Mouse (Mus musculus) testis, adult 2 months (tissue): ENCODE data around the gene Efcab7. TPM values are rescaled to one million over a fixed set of nuclear protein-coding genes. Genes with fewer than 3 reads are reported as not detected.

Experiments used
- H3K27ac ChIP-seq: fragments of 200-500 bp; 2 replicates; pipeline ENCODE4 v1.5.1; 2012; ENCODE audit warnings: low read depth, low read length; ENCODE audit not compliant: control insufficient read depth, insufficient read depth
- H3K27me3 ChIP-seq: fragments of 200-500 bp; 2 replicates; pipeline ENCODE4 v1.6.1; 2012; ENCODE audit warnings: mild to moderate bottlenecking, low read length, moderate library complexity; ENCODE audit not compliant: control insufficient read depth, insufficient read depth
- H3K36me3 ChIP-seq: fragments of 200-500 bp; 2 replicates; pipeline ENCODE4 v1.6.1; 2012; ENCODE audit warnings: mild to moderate bottlenecking, low read length; ENCODE audit not compliant: control insufficient read depth, insufficient read depth
- H3K4me1 ChIP-seq: fragments of 200-500 bp; 2 replicates; pipeline ENCODE4 v1.6.1; 2012; ENCODE audit warnings: low read length; ENCODE audit not compliant: control insufficient read depth, insufficient read depth
- H3K4me3 ChIP-seq: fragments of 200-500 bp; 2 replicates; pipeline ENCODE4 v1.5.1; 2012; ENCODE audit warnings: low read depth, mild to moderate bottlenecking, low read length, moderate library complexity, mixed read lengths; ENCODE audit not compliant: control insufficient read depth
- CTCF ChIP-seq: fragments of 200-500 bp; IDR thresholded peaks from 2 replicates; pipeline ENCODE4 v1.5.1; 2012; ENCODE audit warnings: low read depth, mild to moderate bottlenecking, inconsistent platforms, low read length, moderate library complexity; ENCODE audit not compliant: control insufficient read depth, insufficient read depth, insufficient replicate concordance
- POLR2A ChIP-seq: fragments of 200-500 bp; IDR thresholded peaks from 2 replicates; pipeline ENCODE4 v1.6.1; 2012; ENCODE audit warnings: low read depth, mild to moderate bottlenecking, inconsistent platforms, low read length, moderate library complexity; ENCODE audit not compliant: control insufficient read depth
- polyA plus RNA-seq: library from polyadenylated mRNA; depleted of rRNA; stranded (reverse); fragments of >200 nt; gene quantifications from 2 replicates; pipeline ENCODE4 v1.2.3, GENCODE M21; 2012

Gene Efcab7
- polyA plus RNA-seq, 1 experiment = 20.1 TPM

GRCm38 (mm10) chr4:99931240-99931580, 102.2 kb downstream of the Efcab7 start:
- Histone ChIP-seq H3K27me3 (no peaks in the 10 kb centered on the region), H3K27ac (no peak overlapping the region), H3K4me1 (peaks cover 4% of the 10 kb centered on the region), H3K4me3 (no peak overlapping the region), H3K36me3 (no peaks in the 10 kb centered on the region)
- TF ChIP-seq CTCF (no peak), POLR2A (no peak)

- TF ChIP-seq POLR2A = no peak
- no peak for TF ChIP-seq CTCF
These were observed 102.8 kb downstream of the Efcab7 start for GRCm38 (mm10) chr4:99931807-99932206.

GRCm38 (mm10) chr4:99934859-99935258, 105.9 kb downstream of the Efcab7 start:
- no peak for TF ChIP-seq POLR2A

More at GRCm38 (mm10) chr4:99931807-99932206, 102.8 kb downstream of the Efcab7 start:
- Histone ChIP-seq H3K4me3 (no peak overlapping the region), H3K27me3 (no peaks in the 10 kb centered on the region), H3K27ac (no peak overlapping the region), H3K4me1 (peaks cover 4% of the 10 kb centered on the region), H3K36me3 (no peaks in the 10 kb centered on the region)

GRCm38 (mm10) chr4:99936278-99936677, 107.3 kb downstream of the Efcab7 start:
- H3K4me1 ChIP-seq = no peaks in the 10 kb centered on the region
- no peak overlapping the region for H3K4me3 ChIP-seq
- no peaks in the 10 kb centered on the region for H3K27me3 ChIP-seq
- TF ChIP-seq CTCF (no peak), POLR2A (no peak)
- H3K36me3 ChIP-seq = no peaks in the 10 kb centered on the region
- no peak overlapping the region for H3K27ac ChIP-seq

More at GRCm38 (mm10) chr4:99934859-99935258, 105.9 kb downstream of the Efcab7 start:
- Histone ChIP-seq H3K27me3 (no peaks in the 10 kb centered on the region), H3K27ac (no peak overlapping the region), H3K36me3 (no peaks in the 10 kb centered on the region), H3K4me3 (no peak overlapping the region), H3K4me1 (peaks cover 2% of the 10 kb centered on the region; the same call in 1 of the 2 replicates)

- no peak for TF ChIP-seq POLR2A
- TF ChIP-seq CTCF = no peak
- Histone ChIP-seq H3K4me1 (no peaks in the 10 kb centered on the region), H3K36me3 (no peaks in the 10 kb centered on the region), H3K4me3 (no peak overlapping the region), H3K27me3 (no peaks in the 10 kb centered on the region), H3K27ac (no peak overlapping the region)
These were observed 110.9 kb downstream of the Efcab7 start for GRCm38 (mm10) chr4:99939711-99940505.

GRCm38 (mm10) chr4:99941655-99942414, 112.8 kb downstream of the Efcab7 start:
- H3K27ac ChIP-seq = no peak overlapping the region

GRCm38 (mm10) chr4:99944606-99945005, 115.6 kb downstream of the Efcab7 start:
- H3K4me1 ChIP-seq = no peaks in the 10 kb centered on the region
- TF ChIP-seq POLR2A (no peak), CTCF (no peak)
- H3K27ac ChIP-seq = no peak overlapping the region
- H3K36me3 ChIP-seq = no peaks in the 10 kb centered on the region
- H3K27me3 ChIP-seq = no peaks in the 10 kb centered on the region
- no peak overlapping the region for H3K4me3 ChIP-seq

More at GRCm38 (mm10) chr4:99941655-99942414, 112.8 kb downstream of the Efcab7 start:
- Histone ChIP-seq H3K4me1 (no peaks in the 10 kb centered on the region), H3K4me3 (no peak overlapping the region), H3K27me3 (no peaks in the 10 kb centered on the region), H3K36me3 (no peaks in the 10 kb centered on the region)
- TF ChIP-seq CTCF = no peak
- TF ChIP-seq POLR2A = no peak
